Mouse (Mus musculus) A20 (cell line): ENCODE measurements around the gene Tmem204.

Experiments used
- DNase-seq: peaks from one replicate; pipeline ENCODE4 v3.0.0-alpha.2; 2011; ENCODE audit warnings: low read depth, low spot score

Tmem204 gene

GRCm38 (mm10) chr17:25086724-25087123 lies 3.3 kb upstream of the Tmem204 start:
- DNase-seq = no peak

GRCm38 (mm10) chr17:25084835-25085385 lies 1.5 kb upstream of the Tmem204 start:
- no peak for DNase-seq

GRCm38 (mm10) chr17:25082887-25083286 lies 504 bp downstream of the Tmem204 start:
- DNase-seq = no peak

GRCm38 (mm10) chr17:25082081-25082847 lies 1.1 kb downstream of the Tmem204 start:
- peak; percentile 15 for DNase-seq

- DNase-seq = no peak
Measured at GRCm38 (mm10) chr17:25080960-25081381, 2.4 kb downstream of the Tmem204 start.

- DNase-seq = no peak
Measured at GRCm38 (mm10) chr17:25080210-25080609, 3.2 kb downstream of the Tmem204 start.

GRCm38 (mm10) chr17:25077771-25078372 lies 5.5 kb downstream of the Tmem204 start:
- no peak for DNase-seq

GRCm38 (mm10) chr17:25076906-25077305 lies 6.5 kb downstream of the Tmem204 start:
- no peak for DNase-seq

- no peak for DNase-seq
Measured at GRCm38 (mm10) chr17:25068690-25069089, 14.7 kb downstream of the Tmem204 start.

- DNase-seq = no peak
Measured at GRCm38 (mm10) chr17:25067442-25067851, 15.9 kb downstream of the Tmem204 start.

GRCm38 (mm10) chr17:25066595-25066994 lies 16.8 kb downstream of the Tmem204 start:
- no peak for DNase-seq

GRCm38 (mm10) chr17:25065189-25065588 lies 18.2 kb downstream of the Tmem204 start:
- DNase-seq = no peak

- no peak for DNase-seq
Measured at GRCm38 (mm10) chr17:25064351-25064750, 19.0 kb downstream of the Tmem204 start.

- no peak for DNase-seq
Measured at GRCm38 (mm10) chr17:25063872-25064271, 19.5 kb downstream of the Tmem204 start.

GRCm38 (mm10) chr17:25063261-25063660 lies 20.1 kb downstream of the Tmem204 start:
- DNase-seq = no peak

GRCm38 (mm10) chr17:25057041-25057440 lies 26.4 kb downstream of the Tmem204 start:
- no peak for DNase-seq

GRCm38 (mm10) chr17:25053274-25053673 lies 30.1 kb downstream of the Tmem204 start:
- DNase-seq = no peak

GRCm38 (mm10) chr17:25047143-25047542 lies 36.2 kb downstream of the Tmem204 start:
- DNase-seq = no peak

- DNase-seq = peak; percentile 62
Measured at GRCm38 (mm10) chr17:25045281-25045680, 38.1 kb downstream of the Tmem204 start.

- peak; percentile 69 for DNase-seq
Measured at GRCm38 (mm10) chr17:25044879-25045278, 38.5 kb downstream of the Tmem204 start.

GRCm38 (mm10) chr17:25036183-25036582 lies 47.2 kb downstream of the Tmem204 start:
- peak; percentile 29 for DNase-seq

GRCm38 (mm10) chr17:25016292-25017132 lies 66.9 kb downstream of the Tmem204 start:
- DNase-seq = peak; percentile 87
